Mouse (Mus musculus): ENCODE results near the gene Capn8. TPM values are rescaled to one million over a fixed set of nuclear protein-coding genes. Genes with fewer than 3 reads are reported as not detected.

Gene Capn8
- not detected for total RNA-seq (2022)

DNA sequence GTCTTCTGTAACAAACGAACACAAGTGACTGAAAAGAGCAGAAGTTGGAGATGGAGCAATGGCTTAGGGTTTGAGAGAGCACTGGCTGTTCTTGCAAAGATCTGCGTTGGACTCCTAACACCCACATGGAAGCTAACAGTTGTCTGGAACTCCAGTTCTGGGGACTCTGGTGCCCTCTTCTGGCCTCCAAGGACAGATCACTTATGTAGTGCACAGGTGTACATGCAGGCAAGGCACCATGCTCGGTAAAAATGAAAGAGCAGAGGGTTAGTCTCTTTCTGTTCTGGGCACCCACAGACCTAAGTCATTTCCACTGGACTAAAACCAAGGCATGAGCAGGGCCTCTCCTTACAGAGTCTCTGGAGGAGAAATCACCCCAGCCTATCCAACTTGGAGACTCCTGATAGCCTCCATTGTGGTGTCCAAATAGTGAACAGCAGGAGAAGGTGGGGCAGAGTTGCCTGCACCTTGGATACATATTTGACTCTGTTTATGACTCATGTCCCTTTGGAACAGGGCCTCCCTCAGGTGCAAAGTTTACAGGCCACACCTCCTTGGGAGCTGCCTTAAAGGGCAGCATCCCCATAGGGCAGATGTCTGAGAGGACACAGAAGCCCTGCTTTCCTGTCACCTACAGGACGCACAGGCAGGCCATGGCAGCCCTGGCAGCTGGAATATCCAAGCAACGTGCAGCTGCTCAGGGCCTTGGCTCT lies at the start of gene Capn8:
Capn8 (plus strand) TSS at position 600 of the 713 bp plus-strand sequence.
- no peak for DNase-seq (ENCODE audit: low spot score in 2 of 2)

- DNase-seq (ENCODE audit: low spot score in 2 of 2), result peak; percentile 75 to 80
Measured at GRCm38 (mm10) chr1:182516758-182517676, 47.8 kb upstream of the Capn8 start, which contains the start of gene Capn2. TSS of gene Capn2 (minus strand) at chr1:182517608.

DNA sequence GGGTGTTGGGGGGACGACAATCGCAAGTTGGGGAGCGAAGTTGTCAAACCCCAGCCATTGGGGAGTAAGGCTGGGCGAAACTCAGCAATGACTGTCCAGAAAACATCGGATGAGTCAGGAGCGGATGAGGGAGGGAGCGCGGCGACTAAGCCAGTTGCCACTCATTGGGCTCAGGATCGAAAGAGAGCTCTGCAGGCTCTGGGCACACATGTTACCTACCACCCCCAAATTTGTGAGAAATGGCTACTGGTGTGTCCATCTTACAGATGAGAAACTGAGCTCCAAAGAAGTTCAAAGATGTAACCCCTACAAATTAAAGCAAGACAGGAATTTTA lies 47.2 kb upstream of the Capn8 start:
- DNase-seq (ENCODE audit: low spot score in 2 of 2), result no peak

- DNase-seq (ENCODE audit: low spot score in 2 of 2), result no peak
Measured at GRCm38 (mm10) chr1:182518143-182518680, 46.6 kb upstream of the Capn8 start.

DNA sequence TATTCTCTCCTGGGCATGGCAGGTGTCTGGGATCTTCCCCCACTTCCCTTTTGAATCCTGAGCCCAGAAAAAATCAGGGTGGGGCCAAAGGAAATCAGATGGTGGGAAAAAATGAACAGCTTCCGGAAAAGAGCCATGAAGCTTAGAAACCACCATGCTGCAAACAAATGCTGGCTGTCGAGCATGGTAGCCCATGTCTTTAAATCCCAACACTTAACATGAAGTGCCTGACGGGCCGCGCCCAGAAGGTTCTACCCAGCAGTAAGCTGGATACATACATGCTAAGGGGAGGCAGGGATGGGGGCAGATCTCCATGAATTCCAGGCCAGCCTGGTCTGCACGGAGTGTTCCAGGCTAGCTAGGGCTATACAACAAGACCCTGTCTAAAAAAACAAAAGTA lies 46.0 kb upstream of the Capn8 start:
- no peak for DNase-seq (ENCODE audit: low spot score in 2 of 2)

- DNase-seq (ENCODE audit: low spot score in 2 of 2), result no peak
Measured at GRCm38 (mm10) chr1:182519341-182519740, 45.5 kb upstream of the Capn8 start.

GRCm38 (mm10) chr1:182520091-182520937 lies 44.5 kb upstream of the Capn8 start:
- peak; percentile 77 to 78 for DNase-seq (ENCODE audit: low spot score in 2 of 2)

GRCm38 (mm10) chr1:182520938-182521500 lies 43.8 kb upstream of the Capn8 start:
- no peak for DNase-seq (ENCODE audit: low spot score in 2 of 2)

GRCm38 (mm10) chr1:182522961-182523360 lies 41.8 kb upstream of the Capn8 start:
- DNase-seq (ENCODE audit: low spot score in 2 of 2), result no peak

GRCm38 (mm10) chr1:182523692-182524091 lies 41.1 kb upstream of the Capn8 start:
- DNase-seq (ENCODE audit: low spot score in 2 of 2), result no peak

DNA sequence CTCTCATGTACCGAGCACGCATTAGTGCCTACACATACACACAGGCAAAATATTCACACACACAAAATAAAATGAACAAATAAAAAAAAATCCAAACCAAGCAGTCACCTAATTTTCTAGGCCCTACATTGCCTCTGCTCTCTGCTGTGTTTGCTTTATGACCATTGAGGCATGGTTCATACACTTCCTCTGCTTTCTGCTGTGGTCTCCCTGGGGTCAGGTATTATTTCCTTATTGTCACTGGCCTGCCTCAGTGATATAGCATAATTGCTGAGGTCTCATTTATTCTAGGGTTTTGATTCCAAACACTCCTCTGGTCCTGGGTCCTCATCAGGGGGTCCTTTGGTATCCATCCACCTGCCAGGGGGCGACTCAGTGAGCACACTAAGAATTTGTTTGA lies 39.2 kb upstream of the Capn8 start:
- DNase-seq (ENCODE audit: low spot score in 2 of 2), result no peak

- DNase-seq (ENCODE audit: low spot score in 2 of 2), result no peak
Measured at GRCm38 (mm10) chr1:182527261-182527766, 37.5 kb upstream of the Capn8 start.

DNA sequence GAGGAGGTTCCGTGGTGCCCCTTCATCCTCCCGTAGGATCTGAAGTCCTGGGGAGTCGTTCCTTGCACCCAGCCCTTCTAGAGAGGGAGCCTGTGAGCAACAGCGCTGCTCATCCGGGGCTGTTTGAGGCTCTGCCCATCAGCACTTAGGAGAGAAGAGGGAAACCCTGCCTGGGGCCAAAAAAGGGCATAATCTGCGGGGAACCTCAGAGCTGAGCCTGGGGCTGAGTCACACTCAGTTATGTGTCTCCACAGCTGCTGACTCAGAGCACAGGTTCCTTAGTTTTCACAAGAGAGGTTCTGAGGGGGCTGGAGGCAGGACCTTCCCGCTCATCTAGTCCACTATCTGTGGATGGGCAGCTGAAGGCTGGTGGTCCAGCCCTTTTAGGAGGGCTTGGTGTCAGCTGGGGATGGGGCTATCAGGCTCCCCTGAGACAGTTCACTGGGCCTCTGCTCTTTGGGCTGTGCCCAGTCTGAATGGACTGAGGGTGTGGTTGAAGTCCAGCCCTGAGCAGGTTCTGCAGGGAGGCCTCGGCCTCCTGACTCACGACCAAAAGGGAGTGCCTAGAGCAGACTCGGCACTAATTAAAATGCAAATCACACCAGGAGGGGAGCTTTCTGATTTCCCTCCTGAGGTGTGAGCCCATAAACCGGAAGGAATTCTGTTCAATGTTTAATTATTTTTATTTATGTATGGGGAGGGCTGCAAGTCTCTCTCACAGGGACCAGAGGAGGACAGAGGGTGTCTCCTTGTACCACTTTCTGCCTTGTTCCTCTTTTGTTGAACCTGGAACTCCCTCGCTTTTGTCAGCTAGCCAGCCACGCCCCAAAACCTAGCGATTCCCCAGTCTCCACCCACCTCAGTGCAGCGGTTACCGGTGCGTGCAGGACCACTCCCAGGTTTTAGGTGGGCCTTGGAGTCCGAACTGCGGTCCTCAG lies 36.6 kb upstream of the Capn8 start:
- DNase-seq (ENCODE audit: low spot score in 2 of 2), result peak in 1 of 2 experiments; percentile 28

- DNase-seq (ENCODE audit: low spot score in 2 of 2), result no peak
Measured at GRCm38 (mm10) chr1:182533583-182533982, 31.2 kb upstream of the Capn8 start.

GRCm38 (mm10) chr1:182535080-182535481 lies 29.7 kb upstream of the Capn8 start:
- DNase-seq (ENCODE audit: low spot score in 2 of 2), result no peak

DNA sequence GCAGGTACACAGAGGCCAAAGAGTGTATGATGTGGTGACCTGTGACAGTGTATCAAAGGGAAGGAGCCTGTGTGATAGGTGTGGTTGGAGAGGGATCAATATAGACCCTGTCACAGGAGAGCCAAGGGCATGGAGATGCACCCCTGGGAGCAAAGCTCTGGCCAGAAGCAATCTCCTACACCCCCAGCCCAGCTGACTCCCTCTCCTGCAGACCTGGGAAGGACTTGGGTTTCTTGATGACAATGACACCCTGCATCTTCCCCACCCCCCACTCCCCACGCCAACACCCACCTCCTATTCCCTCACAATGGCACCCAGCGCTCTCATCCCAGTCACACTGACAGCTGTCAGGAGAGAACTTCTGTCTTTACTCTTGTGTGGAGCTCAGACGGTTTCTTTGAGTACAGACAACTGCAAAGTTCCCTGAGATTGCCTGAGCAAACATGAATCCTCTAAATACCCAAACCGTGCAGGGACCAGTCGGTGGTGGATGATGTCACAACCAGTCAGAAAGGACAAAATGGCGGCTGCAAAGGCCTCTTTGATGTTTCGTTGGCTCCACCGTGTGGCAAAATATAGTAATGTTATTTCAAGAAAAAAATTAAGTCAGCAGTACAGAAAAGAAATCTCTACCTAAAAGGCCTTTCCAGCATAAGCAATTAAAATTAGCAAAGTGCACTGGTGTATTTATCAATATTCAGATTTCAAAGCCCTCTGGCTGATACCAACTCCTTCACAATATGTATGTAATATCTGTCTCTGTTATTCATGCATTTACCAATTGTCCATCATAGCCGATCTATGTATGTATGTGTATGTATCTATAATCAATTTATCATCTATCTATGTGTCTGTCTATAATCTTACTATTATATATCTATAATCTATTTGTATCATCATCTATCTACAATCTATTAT lies 25.5 kb upstream of the Capn8 start:
- DNase-seq (ENCODE audit: low spot score in 2 of 2), result peak; percentile 46 to 50

- DNase-seq (ENCODE audit: low spot score in 2 of 2), result no peak
Measured at GRCm38 (mm10) chr1:182542110-182542509, 22.7 kb upstream of the Capn8 start.

DNA sequence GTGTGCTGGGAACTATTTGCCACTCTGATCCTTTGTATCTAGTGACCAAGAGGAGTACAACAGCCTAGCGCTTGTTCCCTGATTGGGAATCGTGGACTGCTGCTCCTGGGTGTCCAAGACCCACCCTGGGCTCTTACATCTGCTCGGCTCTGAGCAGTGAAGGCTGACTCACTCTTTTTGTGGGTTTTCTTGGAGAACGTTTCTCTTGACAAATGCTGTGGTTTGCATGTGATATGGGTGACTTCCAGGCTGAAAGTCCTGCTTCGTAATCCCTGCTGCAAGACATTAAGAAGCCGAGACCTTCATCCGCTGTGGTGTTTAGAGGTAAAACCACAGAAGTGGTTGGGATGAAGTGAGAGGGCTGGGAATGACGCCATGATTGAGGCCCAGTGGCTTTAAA lies 21.7 kb upstream of the Capn8 start:
- no peak for DNase-seq (ENCODE audit: low spot score in 2 of 2)

- DNase-seq (ENCODE audit: low spot score in 2 of 2), result no peak
Measured at GRCm38 (mm10) chr1:182543906-182544305, 20.9 kb upstream of the Capn8 start.
